Mouse (Mus musculus) monocyte, adult 5-6 weeks (primary cell): Measurements from ENCODE around the gene Gm14137. TPM values are rescaled to one million over a fixed set of nuclear protein-coding genes. Genes with fewer than 3 reads are reported as not detected.
A peak's percentile ranks its signal among the peaks of the same experiment; 100 is the strongest.

Experiments used
- ATAC-seq: fragments of 153-309, 156-312 bp; replicated peaks from 2 replicates; pipeline ENCODE4 v1.8.0; 2017; ENCODE audit warnings: mild to moderate bottlenecking; ENCODE audit not compliant: low TSS enrichment, insufficient number of reproducible peaks, severe bottlenecking, poor library complexity, low FRiP score
- total RNA-seq: library from RNA; stranded (forward); fragments of 200-1000, 200-491, 200-594 nt; gene quantifications from 3 replicates; pipeline ENCODE4 v1.2.3, GENCODE M21; 2017

Gene Gm14137
- total RNA-seq: 0.43 to 0.97 TPM in 2 of 3 replicates, not detected in the other

DNA sequence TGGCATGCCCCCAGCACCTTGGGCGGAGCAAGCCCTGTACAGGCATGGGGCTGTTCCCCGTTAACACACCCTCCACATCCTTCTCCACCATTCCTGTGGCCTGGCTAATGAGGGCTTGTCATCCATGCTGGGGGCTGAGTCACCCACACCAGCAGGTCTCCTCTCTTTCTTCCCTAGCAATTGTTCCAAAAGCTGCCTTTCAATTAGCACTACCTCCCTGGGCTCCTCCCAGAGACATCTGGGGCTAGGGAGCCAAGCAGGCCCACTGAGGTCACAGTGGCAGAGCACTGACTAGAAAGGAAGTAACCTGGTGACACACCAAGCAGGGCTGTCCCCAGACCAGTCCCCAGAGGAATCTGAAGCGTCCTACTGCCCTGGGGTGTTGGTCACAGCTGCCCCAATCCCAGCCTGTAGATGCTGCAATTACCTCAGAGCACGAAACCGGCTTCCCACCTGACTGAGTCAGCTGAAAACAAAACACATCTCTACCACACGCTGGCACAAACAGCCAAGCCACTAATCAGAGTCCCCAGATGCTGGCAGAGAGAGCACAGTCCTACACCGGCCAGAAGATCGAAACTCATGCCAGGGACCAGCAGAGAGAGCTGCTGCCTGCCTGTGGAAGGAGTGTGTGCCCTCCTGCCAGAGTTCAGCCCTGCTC, at the start of gene Gm14137:
Gene Gm14137, plus strand, starts transcription at position 519 of the 661 bp plus-strand sequence.
- ATAC-seq: no peak

- ATAC-seq: no peak
These were observed 37.9 kb upstream of the Gm14137 start for GRCm38 (mm10) chr2:119136346-119136898.

DNA sequence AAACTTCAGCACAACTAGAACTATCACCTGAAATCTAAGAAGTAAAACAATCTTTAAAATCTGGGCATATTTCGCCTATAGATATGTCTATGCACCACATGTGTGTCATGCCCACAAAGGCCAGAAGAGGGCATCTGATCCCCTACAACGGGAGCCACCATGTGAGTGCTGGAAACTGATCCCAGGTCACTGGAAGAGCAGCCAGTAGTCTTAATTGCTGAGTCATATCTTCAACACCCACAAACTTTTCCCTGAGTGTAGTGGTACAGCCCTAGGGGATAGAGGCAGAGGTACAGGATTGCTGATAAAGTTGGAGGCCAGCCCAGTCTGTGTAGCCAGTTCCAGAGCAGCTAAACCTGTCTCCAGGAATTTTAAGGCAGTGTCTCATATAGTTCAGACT, 29.1 kb upstream of the Gm14137 start:
- ATAC-seq: no peak

GRCm38 (mm10) chr2:119146435-119146834, 27.9 kb upstream of the Gm14137 start:
- no peak for ATAC-seq

- no peak for ATAC-seq
These were observed 27.1 kb upstream of the Gm14137 start for GRCm38 (mm10) chr2:119147160-119147678.

DNA sequence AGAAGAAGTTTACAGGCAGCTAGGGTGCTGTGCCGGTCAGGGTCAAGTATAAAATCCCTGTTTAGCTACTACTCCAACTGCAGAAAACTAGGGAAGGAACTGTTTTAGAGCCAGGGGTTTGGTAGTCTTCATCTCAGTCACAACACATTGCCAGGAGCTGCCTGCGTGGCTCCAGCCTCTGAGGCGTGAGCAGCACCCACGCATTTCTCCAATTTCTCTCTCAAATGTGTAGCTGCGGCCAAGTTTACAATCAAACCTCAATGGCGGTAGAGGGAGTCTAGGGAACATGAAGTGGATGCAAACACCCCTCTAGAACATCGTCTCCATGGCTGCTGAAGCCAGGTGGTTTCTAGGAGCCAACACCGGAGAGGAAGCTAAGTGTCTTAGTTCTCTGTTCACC, 26.5 kb upstream of the Gm14137 start:
- ATAC-seq: no peak

DNA sequence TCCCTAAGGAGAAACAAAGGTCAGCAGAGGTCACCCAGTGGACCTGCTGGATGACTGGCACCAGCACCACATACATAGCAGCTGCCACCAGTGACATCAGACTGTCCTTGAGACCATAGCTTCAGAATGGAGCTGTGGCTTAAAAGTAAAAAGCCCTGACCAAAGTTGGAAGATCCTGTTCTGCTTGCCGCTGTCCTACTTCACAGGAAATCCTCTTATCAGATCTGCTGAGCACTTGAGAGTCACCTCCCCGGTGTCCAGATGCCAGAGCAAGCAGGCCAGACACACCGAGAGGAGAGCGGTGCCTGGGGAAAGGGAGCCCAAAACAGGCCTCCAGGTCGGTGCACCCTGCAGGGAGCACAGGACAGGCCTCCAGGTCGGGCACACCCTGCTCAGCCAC, 22.1 kb upstream of the Gm14137 start:
- ATAC-seq: no peak

GRCm38 (mm10) chr2:119154683-119155082, 19.6 kb upstream of the Gm14137 start:
- no peak for ATAC-seq

- no peak for ATAC-seq
These were observed 18.9 kb upstream of the Gm14137 start for GRCm38 (mm10) chr2:119155388-119155787.

DNA sequence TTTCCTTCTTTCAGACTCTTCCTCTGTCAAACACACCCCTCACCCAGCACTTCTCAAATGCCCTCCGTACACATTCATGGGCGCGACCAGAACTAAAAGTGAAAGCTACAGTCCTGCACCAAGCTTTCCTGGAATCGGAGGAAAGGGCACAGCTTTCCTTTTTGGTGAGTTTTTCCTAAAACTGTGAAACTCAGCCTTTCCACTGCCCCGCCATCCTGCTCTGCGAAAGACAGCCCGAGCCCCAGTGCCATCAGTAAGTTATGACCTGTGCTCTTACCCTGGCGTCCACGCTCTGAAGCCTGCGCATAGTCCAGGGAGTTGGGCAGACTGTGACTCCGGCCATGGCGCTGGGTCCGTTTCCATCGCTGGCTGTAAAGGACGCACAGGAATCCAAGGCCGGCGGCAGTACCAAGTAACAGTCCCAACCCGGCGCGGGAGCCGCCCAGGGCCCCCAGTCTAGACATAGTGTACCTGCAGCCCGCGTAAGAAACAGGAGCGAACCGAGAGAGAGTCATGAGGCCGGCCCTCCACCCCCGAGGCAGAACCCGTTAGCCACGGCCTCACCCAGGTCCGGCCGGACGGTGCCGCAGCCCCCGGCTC, 18.1 kb upstream of the Gm14137 start:
- ATAC-seq: 0 out of 2 replicates have a peak, but pooled peaks have one; percentile 27

- ATAC-seq: peak; percentile 97
These were observed 17.4 kb upstream of the Gm14137 start, which contains the start of gene Rmdn3 for GRCm38 (mm10) chr2:119156681-119157572. Gene Rmdn3 (minus strand): TSS chr2:119157034.

DNA sequence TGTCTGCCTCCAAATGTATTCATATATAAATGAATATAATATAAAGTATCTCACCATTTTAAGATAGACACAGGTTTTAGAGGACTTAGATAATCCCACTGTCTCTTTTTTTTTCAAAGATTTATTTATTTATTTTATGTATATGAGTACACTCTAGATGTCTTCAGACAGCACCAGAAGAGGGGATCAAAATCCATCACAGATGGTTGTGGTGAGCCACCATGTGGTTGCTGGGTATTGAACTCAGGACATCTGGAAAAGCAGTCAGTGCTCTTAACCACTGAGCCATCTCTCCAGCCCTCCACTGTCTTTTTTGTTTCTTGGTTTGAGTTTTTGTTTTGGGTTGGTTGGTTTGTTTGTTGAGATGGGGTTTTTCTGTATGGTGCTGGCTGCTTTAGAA, 16.5 kb upstream of the Gm14137 start:
- ATAC-seq: no peak

GRCm38 (mm10) chr2:119161247-119161646, 13.1 kb upstream of the Gm14137 start:
- ATAC-seq: no peak

DNA sequence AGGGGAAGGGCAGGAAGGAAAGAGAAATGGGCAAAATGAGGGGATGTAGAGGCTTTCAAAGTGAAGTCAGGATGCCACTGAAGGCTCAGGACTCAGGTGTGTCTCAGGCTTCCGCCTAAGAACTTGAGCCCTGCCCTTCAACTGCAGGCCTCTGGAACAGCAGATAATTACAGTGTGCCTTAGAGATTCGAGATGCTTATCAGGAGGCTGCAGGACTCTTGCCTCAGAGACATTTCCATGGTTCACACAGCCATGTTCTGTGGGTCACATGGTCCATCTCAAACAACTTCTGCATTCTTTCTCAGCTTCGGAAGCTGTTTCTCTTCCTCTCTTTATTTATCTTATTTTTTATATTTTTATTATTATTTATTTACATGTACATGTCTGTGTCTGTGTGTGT, 11.2 kb upstream of the Gm14137 start:
- ATAC-seq: no peak

- no peak for ATAC-seq
These were observed 10.3 kb upstream of the Gm14137 start for GRCm38 (mm10) chr2:119163999-119164398.

DNA sequence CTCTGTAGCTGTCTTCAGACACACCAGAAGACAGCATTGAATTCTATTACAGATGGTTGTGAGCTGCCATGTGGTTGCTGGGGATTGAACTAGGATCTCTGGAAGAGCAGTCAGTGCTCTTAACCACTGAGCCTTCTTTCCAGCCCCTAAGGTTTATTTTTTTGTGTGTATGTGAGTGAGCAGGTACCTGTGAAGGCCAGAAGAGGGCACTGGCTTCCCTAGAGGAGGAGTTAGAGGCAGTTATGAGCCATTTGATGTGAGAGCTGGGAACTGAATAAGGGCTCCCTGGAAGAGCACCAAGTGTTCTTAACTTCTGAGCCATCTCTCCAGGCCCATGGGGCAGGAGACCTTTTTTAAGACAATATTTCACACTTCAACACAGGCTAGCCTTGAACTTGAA, 8.9 kb upstream of the Gm14137 start:
- no peak for ATAC-seq

DNA sequence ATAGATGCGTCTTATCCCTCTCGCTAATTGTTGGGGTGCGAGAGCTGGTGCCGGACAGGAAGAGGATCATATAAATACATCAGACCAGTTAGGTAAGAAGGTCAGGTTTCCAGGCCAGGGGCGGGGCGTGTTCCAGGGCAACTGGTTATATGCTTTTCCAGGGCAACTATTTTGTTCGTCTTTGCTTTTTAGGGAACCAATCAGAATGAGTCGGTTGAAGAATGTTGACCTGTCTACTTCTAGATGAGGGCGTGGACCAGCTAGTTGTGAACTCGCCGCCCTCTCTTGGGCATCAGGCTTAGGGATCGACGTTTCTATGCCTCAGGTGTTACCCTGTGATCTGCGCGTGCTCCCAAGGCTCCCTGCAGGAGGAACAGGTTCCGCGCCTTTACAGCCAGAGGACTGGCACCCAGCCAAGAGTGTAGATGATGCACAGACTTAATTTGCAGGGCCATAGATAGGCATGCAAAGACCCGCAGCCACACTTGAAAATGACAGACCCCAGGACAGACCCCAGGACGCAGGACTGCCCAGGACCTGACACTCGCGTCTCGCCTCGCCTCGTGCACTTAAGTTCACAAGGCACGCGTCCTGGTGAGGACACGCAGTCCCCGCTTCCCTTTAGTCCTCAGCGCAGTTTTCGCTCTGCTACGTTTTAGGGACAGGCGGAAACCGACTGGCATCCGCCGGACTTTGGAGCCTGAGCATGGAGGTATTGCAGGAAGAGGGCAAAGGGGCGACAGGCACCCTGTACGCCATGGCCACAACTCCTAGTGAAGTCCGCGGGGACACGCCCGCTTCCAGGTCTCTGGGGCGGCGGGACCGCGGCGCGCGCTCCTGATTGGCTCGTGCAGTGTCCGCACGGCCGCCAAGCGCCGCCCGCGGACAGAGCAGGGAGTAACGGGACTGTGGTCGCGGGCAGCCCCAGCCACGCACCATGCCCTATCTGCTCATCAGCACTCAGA, 7.1 kb upstream of the Gm14137 start, which contains the start of gene Gchfr:
Gene Gchfr, plus strand, starts transcription at position 873 of the 965 bp plus-strand sequence.
- peak; percentile 41; the same call in 1 of the 2 replicates for ATAC-seq

DNA sequence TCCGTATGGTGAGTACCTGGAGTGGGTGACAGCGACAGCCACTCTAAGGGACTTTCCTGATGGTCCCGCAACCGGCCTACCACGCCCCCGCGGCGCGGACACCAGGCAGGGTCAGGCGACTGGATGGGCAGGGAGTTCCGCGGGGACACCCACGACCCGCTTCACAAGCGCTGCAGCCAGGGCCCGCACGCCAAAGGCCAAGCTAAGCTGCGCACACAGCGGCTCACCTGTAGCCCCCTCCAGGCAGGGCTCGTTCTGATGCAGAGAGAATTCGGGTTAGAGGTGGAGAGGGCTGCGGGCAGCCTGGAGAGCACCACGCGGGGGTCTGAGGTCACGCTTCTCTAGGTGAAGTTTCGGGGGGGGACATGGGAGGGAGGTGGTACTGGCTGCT, 6.4 kb upstream of the Gm14137 start:
- no peak for ATAC-seq
